In genomic region chr8:34614987-34615386, GRCm38 (mm10) we compare ENCODE assay signal across 18 mouse cellular contexts.
A peak's percentile ranks its signal among the peaks of the same experiment; 100 is the strongest.
DNase-seq lines count a peak whose midpoint lies in the region; ATAC-seq lines count a peak whose summit lies in the region.
"Had no signal": no experiment of that assay in that cellular context is flagged by ENCODE, and none has a peak within 500 bp of the region (broad histone marks: within the 10 kb centered on the region; RNA-seq: fewer than 3 reads in every experiment).

No protein-coding gene starts in this region.

- no peak overlapping the region for H3K4me3 ChIP-seq in forebrain, embryonic 13.5 days
- H3K4me3 ChIP-seq: embryonic facial prominence, embryonic 10.5 days; erythroblast, embryonic 14.5 days; forebrain, embryonic 10.5 days; heart, embryonic 10.5 days had no signal

- no peaks in the 10 kb centered on the region for H3K27me3 ChIP-seq in forebrain, embryonic 13.5 days

- peak; percentile 43 for DNase-seq in CD4-positive, CD25-positive, alpha-beta regulatory T cell, adult 2 months (ENCODE audit: low read depth, low spot score)
- DNase-seq in naive thymus-derived CD4-positive, alpha-beta T cell, adult 2 months (ENCODE audit: low read depth) = peak; percentile 21
- peak; percentile 59 to 64 for DNase-seq in thymus, postnatal 10 days (ENCODE audit: low spot score in 2 of 2)
- DNase-seq in thymus, postnatal 4 days = peak; percentile 68
- no peak for DNase-seq in kidney, adult 9 months
- no peak for DNase-seq in embryo, embryonic 10.5 days (ENCODE audit: low spot score)
- DNase-seq: adrenal gland, adult 2 months; adrenal gland, postnatal 25 days; B cell, adult 2 months; gastrocnemius, postnatal 25 days; heart, postnatal 10 days had no signal

- H3K9ac ChIP-seq in forebrain, embryonic 13.5 days = no peak overlapping the region
- H3K9ac ChIP-seq: hindbrain, embryonic 14.5 days had no signal

- H3K9me3 ChIP-seq in forebrain, embryonic 13.5 days (replicated peaks) = no peaks in the 10 kb centered on the region
- H3K9me3 ChIP-seq: embryonic facial prominence, embryonic 10.5 days; forebrain, embryonic 10.5 days; heart, embryonic 10.5 days had no signal

- H3K27ac ChIP-seq in forebrain, embryonic 13.5 days = no peak overlapping the region
- H3K27ac ChIP-seq: embryonic facial prominence, embryonic 10.5 days; forebrain, embryonic 10.5 days; heart, embryonic 10.5 days; hindbrain, embryonic 14.5 days had no signal

- H3K4me2 ChIP-seq in forebrain, embryonic 13.5 days = no peak overlapping the region
- H3K4me2 ChIP-seq: hindbrain, embryonic 14.5 days had no signal

- H3K36me3 ChIP-seq in forebrain, embryonic 13.5 days (ENCODE audit: poor library complexity, severe bottlenecking) = no peaks in the 10 kb centered on the region
- H3K36me3 ChIP-seq: embryonic facial prominence, embryonic 10.5 days; forebrain, embryonic 10.5 days; heart, embryonic 10.5 days had no signal

- WGBS in forebrain, embryonic 13.5 days = 86% methylated on average over 4 of the region's 4 CpGs

- H3K4me1 ChIP-seq in forebrain, embryonic 13.5 days = peaks cover 11% of the 10 kb centered on the region
- H3K4me1 ChIP-seq: heart, embryonic 10.5 days had no signal

- ATAC-seq in CD4-positive, CD25-positive, alpha-beta regulatory T cell, adult 4 months = no peak
- no peak for ATAC-seq in forebrain, embryonic 13.5 days

Comparison
In these comparisons a context has a peak if more than half of its experiments do, and no peak if none do; other contexts are left out.
1. DNase-seq: peak in CD4-positive, CD25-positive, alpha-beta regulatory T cell, adult 2 months (single experiment), naive thymus-derived CD4-positive, alpha-beta T cell, adult 2 months (single experiment), thymus, postnatal 10 days (2 of 2) and thymus, postnatal 4 days (single experiment); none in kidney, adult 9 months (single experiment) and embryo, embryonic 10.5 days (single experiment).